Mouse (Mus musculus): ENCODE data around the gene Plxdc2.
"Not testable (repeated sequence)": the region's sequence is repeated elsewhere in the genome, so short reads cannot be mapped to it uniquely, and the experiment has no call there.

Gene Plxdc2

DNA sequence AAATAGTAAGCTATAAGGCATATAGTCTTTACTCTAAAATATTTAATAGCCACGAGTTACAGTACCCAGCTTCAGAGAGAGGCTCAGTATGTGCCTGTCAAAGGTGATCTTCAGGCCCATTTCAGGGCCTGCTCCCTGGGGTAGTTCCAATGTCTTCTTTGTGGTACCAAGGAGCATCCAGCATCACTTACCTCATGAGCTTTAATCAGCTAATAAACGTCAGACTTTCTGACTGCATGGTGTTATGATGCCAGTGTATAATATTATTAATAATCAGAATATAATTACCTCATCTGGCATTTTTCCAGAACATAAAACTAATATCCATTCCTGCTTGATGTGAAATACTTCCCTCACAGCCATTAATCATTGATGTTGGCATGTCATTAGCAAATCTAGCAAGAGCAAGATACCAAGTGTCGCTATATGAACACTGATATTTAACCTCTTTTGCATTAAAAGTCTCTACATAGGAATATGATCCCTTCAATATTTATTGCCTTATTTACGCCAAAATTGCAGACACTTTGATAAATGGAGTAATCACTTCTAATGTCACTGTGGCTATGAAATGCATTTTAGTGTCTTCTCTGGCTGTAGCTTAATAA is 393.3 kb downstream of the Plxdc2 start:
- DNase-seq (ENCODE audit: low spot score in 2 of 2), result no peak

DNA sequence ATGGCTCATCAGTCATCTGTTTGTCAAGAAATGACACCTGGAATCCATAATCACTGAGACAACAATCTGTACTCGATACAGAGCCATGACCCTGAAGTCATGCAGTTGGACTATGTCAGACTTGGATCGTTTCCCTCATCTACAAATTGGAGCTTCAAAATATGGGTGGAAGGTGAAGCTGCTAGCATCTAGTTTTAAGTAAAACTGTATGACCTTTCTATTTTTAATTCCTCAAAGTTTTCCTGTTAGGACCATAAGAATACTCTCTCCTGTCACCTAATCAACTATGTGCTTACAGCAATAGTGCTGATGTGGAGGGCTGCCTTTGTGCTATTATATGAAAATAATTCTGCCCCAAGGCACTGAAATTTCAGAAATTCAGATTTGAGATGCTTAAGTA is 401.1 kb downstream of the Plxdc2 start:
- no peak for DNase-seq (ENCODE audit: low spot score in 2 of 2)

DNA sequence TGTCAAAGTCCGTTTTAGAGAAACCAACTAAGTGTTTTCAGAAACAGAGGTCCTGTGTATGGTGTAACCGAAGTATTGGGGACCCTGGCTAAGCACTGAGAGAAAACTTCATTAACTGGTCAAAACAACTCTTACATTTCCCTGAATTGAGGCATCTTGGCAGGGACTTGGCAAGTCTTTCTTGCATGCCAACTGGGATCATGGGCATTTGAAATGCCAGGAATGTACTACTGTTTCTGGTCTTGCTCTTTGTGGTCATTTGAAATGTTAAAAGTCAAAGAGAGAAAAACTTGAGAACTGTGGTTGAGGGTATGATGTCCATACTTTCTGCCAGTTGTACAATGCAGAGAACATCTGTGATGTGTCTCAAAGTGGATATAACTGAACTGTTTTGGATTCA is 403.7 kb downstream of the Plxdc2 start:
- no peak for DNase-seq (ENCODE audit: low spot score in 2 of 2)

DNA sequence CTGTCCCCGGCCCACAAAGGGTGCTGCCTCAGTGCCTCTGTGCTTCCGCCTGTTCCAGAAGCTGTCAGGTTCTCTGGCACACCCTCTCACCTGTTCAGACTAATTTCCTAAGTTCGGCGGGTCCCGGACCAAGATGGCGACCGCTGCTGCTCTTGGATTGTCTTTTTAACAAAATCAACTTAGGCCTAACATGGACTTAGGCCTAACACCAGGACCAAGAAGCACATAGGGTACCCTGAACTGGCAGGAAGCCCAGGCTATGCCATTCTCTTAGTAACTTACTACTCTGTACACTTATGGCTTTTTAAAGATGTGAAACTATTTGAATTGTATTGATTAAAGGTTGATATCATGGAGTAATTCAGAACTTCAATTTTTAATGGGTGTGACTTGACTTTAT is 413.0 kb downstream of the Plxdc2 start:
- DNase-seq (ENCODE audit: low spot score in 2 of 2), result not testable (repeated sequence)

DNA sequence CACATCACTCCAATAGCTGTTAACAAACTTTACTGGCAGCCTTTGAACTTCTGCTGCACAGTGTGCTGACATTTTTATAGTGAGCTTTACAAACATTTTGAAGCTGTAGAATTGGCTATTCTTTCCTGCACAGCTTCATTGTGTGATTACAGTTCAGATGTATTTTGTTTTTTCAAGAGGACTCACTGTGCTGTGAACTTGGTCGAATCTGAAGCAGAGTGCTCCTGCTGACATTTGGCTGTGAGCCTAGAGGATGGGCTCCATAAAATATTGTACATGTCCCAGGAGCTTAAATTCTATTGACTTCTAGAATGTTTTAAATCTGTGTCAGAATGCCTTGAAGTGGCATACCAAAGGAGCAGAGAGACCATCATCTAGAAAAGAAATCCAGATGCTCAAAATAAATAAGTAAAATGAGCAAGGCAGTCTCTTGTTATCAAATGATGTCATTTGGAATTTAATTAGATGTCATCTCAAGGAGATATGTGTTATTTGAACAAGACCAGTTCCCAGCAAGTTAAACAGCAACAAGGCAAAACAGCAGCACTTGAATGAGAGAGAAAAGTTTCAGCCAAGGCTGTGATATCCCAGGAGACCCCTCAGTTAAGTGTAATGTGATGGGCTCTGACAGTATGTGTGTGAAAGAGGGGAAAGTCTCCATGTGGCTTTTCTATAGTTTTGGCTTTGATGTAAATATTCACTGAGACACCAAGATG is 417.5 kb downstream of the Plxdc2 start:
- no peak for DNase-seq (ENCODE audit: low spot score in 2 of 2)

DNA sequence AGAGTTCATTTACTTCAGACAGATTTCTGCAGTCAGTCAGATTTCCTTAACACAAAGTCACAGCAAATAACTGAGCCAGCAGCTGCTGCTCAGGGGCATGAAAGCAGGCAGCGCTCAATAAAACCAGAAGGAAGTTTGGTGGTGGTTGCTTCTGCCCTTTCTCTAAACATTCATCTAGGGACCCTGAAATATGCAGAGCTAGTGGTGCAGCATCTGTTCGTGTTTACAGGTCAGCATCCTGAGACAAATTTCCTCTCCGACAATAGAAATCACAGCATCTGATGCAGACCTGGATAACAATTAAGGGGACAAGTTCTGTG is 418.0 kb downstream of the Plxdc2 start:
- no peak for DNase-seq (ENCODE audit: low spot score in 2 of 2)

DNA sequence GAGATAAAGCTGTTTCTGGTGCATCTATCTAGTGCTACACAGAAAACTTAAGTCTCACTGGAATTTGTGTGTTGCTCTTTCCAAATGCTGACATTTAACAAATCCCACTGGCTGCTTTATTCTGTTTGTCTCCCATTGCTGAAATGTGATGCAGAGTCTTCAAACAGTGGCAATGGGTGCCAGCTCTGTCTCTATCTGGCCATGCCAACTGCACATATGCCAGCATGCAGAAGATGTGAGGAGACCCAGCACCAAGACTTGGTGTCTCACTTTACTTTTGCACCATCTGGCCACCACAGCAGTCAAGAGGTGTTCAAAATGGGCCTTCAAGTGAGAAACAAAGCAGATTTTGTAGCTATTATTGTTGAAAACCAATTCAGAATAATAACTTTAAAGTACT is 439.2 kb downstream of the Plxdc2 start:
- DNase-seq (ENCODE audit: low spot score in 2 of 2), result no peak

Data from thymus, postnatal 10 days (tissue).